Comparison of ENCODE assay signal across 8 mouse cellular contexts in genomic region chr13:34875166-34875710, GRCm38 (mm10). TPM values are rescaled to one million over a fixed set of nuclear protein-coding genes. Genes with fewer than 3 reads are reported as not detected.
DNase-seq lines count a peak whose midpoint lies in the region; ATAC-seq and TF ChIP-seq lines count a peak whose summit lies in the region.

Prpf4b (plus strand) TSS chr13:34875302.

- H3K9ac ChIP-seq in CH12.LX (ENCODE audit: insufficient read depth, low read depth) = peak within 1 kb of the TSS; percentile 83
- peak within 1 kb of the TSS; percentile 73 for H3K9ac ChIP-seq in forebrain, embryonic 11.5 days (ENCODE audit: low read length)
- peak within 1 kb of the TSS; percentile 99 for H3K9ac ChIP-seq in heart, embryonic 16.5 days (ENCODE audit: low read length)
- peak within 1 kb of the TSS; percentile 90 for H3K9ac ChIP-seq in liver, embryonic 15.5 days
- peak within 1 kb of the TSS; percentile 91 for H3K9ac ChIP-seq in neural tube, embryonic 12.5 days

- peak within 1 kb of the TSS; percentile 87 to 98 (median 97) for H3K4me3 ChIP-seq in CH12.LX (replicated peaks in 1 of 3; ENCODE audit: low read depth in 2 of 3, low read length in 2 of 3, poor library complexity in 1 of 3)
- H3K4me3 ChIP-seq in forebrain, embryonic 11.5 days (ENCODE audit: low read depth, low read length) = peak within 1 kb of the TSS; percentile 67
- peak within 1 kb of the TSS; percentile 96 for H3K4me3 ChIP-seq in heart, embryonic 16.5 days (ENCODE audit: low read length)
- peak within 1 kb of the TSS; percentile 82 for H3K4me3 ChIP-seq in liver, embryonic 15.5 days (replicated peaks)
- H3K4me3 ChIP-seq in neural tube, embryonic 12.5 days = peak within 1 kb of the TSS; percentile 93

- TF ChIP-seq EP300 in CH12.LX (IDR thresholded peaks at IDR 0.05; ENCODE audit: low read length) = no peak

- H3K4me1 ChIP-seq in CH12.LX (ENCODE audit: control insufficient read depth in 1 of 2, insufficient read depth in 2 of 2) = peaks cover 3 to 33% of the 10 kb centered on the region in 2 experiments; a peak in 2 of 4 replicates
- H3K4me1 ChIP-seq in forebrain, embryonic 11.5 days (replicated peaks; ENCODE audit: control insufficient read depth, insufficient read depth, low read length) = peaks cover 3% of the 10 kb centered on the region; the same call in 1 of the 2 replicates
- peaks cover 13% of the 10 kb centered on the region for H3K4me1 ChIP-seq in heart, embryonic 16.5 days (ENCODE audit: control insufficient read depth, insufficient read depth, low read length)
- peaks cover 45% of the 10 kb centered on the region for H3K4me1 ChIP-seq in liver, embryonic 15.5 days (replicated peaks)
- peaks cover 19% of the 10 kb centered on the region for H3K4me1 ChIP-seq in neural tube, embryonic 12.5 days

- peaks cover 6 to 11% of the 10 kb centered on the region in 2 experiments for H3K36me3 ChIP-seq in CH12.LX (replicated peaks in 1 of 2; ENCODE audit: control insufficient read depth in 1 of 2, insufficient read depth in 1 of 2, low read length in 1 of 2)
- no peaks in the 10 kb centered on the region for H3K36me3 ChIP-seq in forebrain, embryonic 11.5 days (ENCODE audit: control insufficient read depth, insufficient read depth, low read length)
- H3K36me3 ChIP-seq in heart, embryonic 16.5 days (ENCODE audit: control insufficient read depth, insufficient read depth) = no peaks in the 10 kb centered on the region
- peaks cover 9% of the 10 kb centered on the region for H3K36me3 ChIP-seq in liver, embryonic 15.5 days (replicated peaks)
- no peaks in the 10 kb centered on the region for H3K36me3 ChIP-seq in neural tube, embryonic 12.5 days

- no peak for TF ChIP-seq RAD21 in CH12.LX (IDR thresholded peaks at IDR 0.05; ENCODE audit: low read depth, low read length)

- peak; percentile 87 for DNase-seq in CH12.LX (ENCODE audit: extremely low read depth)
- peak; percentile 87 for DNase-seq in c-Kit-positive CD71-positive TER-119-negative erythroid progenitor cells, embryonic 14.5 days (ENCODE audit: low read depth)
- peak; percentile 95 for DNase-seq in forebrain, embryonic 11.5 days (ENCODE audit: low spot score)
- peak; percentile 93 to 97 for DNase-seq in kidney, postnatal 36 days
- peak; percentile 92 for DNase-seq in telencephalon, adult 2 months (ENCODE audit: low read depth, low spot score)

- peak within 1 kb of the TSS; percentile 89 for H3K27ac ChIP-seq in CH12.LX (ENCODE audit: insufficient read depth, low read depth)
- H3K27ac ChIP-seq in forebrain, embryonic 11.5 days (ENCODE audit: low read depth, low read length) = peak within 1 kb of the TSS; percentile 87
- peak within 1 kb of the TSS; percentile 99 for H3K27ac ChIP-seq in heart, embryonic 16.5 days (ENCODE audit: low read length)
- H3K27ac ChIP-seq in liver, embryonic 15.5 days (replicated peaks) = peak within 1 kb of the TSS; percentile 97
- H3K27ac ChIP-seq in neural tube, embryonic 12.5 days = peak within 1 kb of the TSS; percentile 93

- no peaks in the 10 kb centered on the region for H3K27me3 ChIP-seq in CH12.LX (replicated peaks)
- H3K27me3 ChIP-seq in forebrain, embryonic 11.5 days (ENCODE audit: control insufficient read depth, insufficient read depth, low read length) = no peaks in the 10 kb centered on the region
- H3K27me3 ChIP-seq in heart, embryonic 16.5 days (ENCODE audit: control insufficient read depth, insufficient read depth, low read length) = no peaks in the 10 kb centered on the region
- H3K27me3 ChIP-seq in liver, embryonic 15.5 days = no peaks in the 10 kb centered on the region
- no peaks in the 10 kb centered on the region for H3K27me3 ChIP-seq in neural tube, embryonic 12.5 days (replicated peaks)

- H3K79me2 ChIP-seq in CH12.LX (replicated peaks; ENCODE audit: control insufficient read depth, extremely low read depth, insufficient read depth, poor library complexity, severe bottlenecking) = peaks cover 44% of the 10 kb centered on the region

- in situ Hi-C loops in CH12.LX (cut with MboI; ENCODE audit: low pct_ligation_motif_present, low pct_unique_long_range_greater_than_20kb, low sequenced_read_pairs) = no loop called here

- H3K4me2 ChIP-seq in CH12.LX (ENCODE audit: insufficient read depth, low read depth, poor library complexity, severe bottlenecking) = peak within 1 kb of the TSS; percentile 90; the same call in 1 of the 2 replicates
- H3K4me2 ChIP-seq in forebrain, embryonic 11.5 days (ENCODE audit: low read depth, low read length, severe bottlenecking) = peak within 1 kb of the TSS; percentile 53
- H3K4me2 ChIP-seq in heart, embryonic 16.5 days (ENCODE audit: low read depth, low read length) = peak within 1 kb of the TSS; percentile 93
- peak within 1 kb of the TSS; percentile 86 for H3K4me2 ChIP-seq in liver, embryonic 15.5 days
- H3K4me2 ChIP-seq in neural tube, embryonic 12.5 days (replicated peaks) = peak within 1 kb of the TSS; percentile 82

- under 1% methylated on average over 40 of the region's 40 CpGs for WGBS in forebrain, embryonic 11.5 days
- under 1% methylated on average over 40 of the region's 40 CpGs for WGBS in heart, embryonic 16.5 days
- WGBS in liver, embryonic 15.5 days (ENCODE audit: insufficient replicate concordance) = under 1% methylated on average over 40 of the region's 40 CpGs
- WGBS in neural tube, embryonic 12.5 days = under 1% methylated on average over 40 of the region's 40 CpGs

- no peaks in the 10 kb centered on the region for H3K9me3 ChIP-seq in CH12.LX (replicated peaks; ENCODE audit: low read length)
- H3K9me3 ChIP-seq in forebrain, embryonic 11.5 days (ENCODE audit: control insufficient read depth, low read length) = no peaks in the 10 kb centered on the region
- H3K9me3 ChIP-seq in heart, embryonic 16.5 days (replicated peaks; ENCODE audit: control insufficient read depth, low read length) = no peaks in the 10 kb centered on the region
- no peaks in the 10 kb centered on the region for H3K9me3 ChIP-seq in liver, embryonic 15.5 days (replicated peaks)
- H3K9me3 ChIP-seq in neural tube, embryonic 12.5 days = no peaks in the 10 kb centered on the region

- no peak for TF ChIP-seq CTCF in CH12.LX (conservative IDR thresholded peaks at IDR 0.05 in 1 of 2, IDR thresholded peaks at IDR 0.05 in 1 of 2; ENCODE audit: low read depth in 2 of 2, low read length in 2 of 2)

- dilution Hi-C loops in CH12.LX (cut with MboI; ENCODE audit: extremely low pct_ligation_motif_present, extremely low pct_unique_long_range_greater_than_20kb, low sequenced_read_pairs) = no loop called here

- TF ChIP-seq POLR2A in CH12.LX (IDR thresholded peaks at IDR 0.05; ENCODE audit: low read depth, low read length) = peak; percentile 92

- peak; percentile 81 for ATAC-seq in forebrain, embryonic 11.5 days (replicated peaks; ENCODE audit: low FRiP score)
- ATAC-seq in heart, embryonic 16.5 days (replicated peaks; ENCODE audit: extremely low read depth, insufficient read depth, low FRiP score) = peak; percentile 81
- peak; percentile 70 for ATAC-seq in liver, embryonic 15.5 days (ENCODE audit: insufficient read depth)
- peak; percentile 88 for ATAC-seq in neural tube, embryonic 12.5 days (ENCODE audit: low FRiP score, low read depth)

TF ChIP-seq in CH12.LX, 34 proteins besides CTCF, POLR2A, EP300 and RAD21:
- TF ChIP-seq SMC3 (IDR thresholded peaks at IDR 0.05; ENCODE audit: low read depth, low read length) (no peak), ZC3H11A (IDR thresholded peaks at IDR 0.05; ENCODE audit: low read depth, low read length) (no peak), ELF1 (IDR thresholded peaks at IDR 0.05; ENCODE audit: low read depth, low read length) (peak; percentile 73), MYC (IDR thresholded peaks at IDR 0.05; ENCODE audit: low read depth, low read length) (peak; percentile 20; the same call in 1 of the 2 replicates), HCFC1 (IDR thresholded peaks at IDR 0.05; ENCODE audit: low read depth, low read length) (peak; percentile 77), NELFE (IDR thresholded peaks at IDR 0.05; ENCODE audit: low read depth, low read length) (peak; percentile 90), E2F4 (IDR thresholded peaks at IDR 0.05; ENCODE audit: insufficient replicate concordance, low read depth, low read length) (no peak), BHLHE40 (IDR thresholded peaks at IDR 0.05; ENCODE audit: low read depth, low read length) (no peak), USF1 (IDR thresholded peaks at IDR 0.05; ENCODE audit: low read depth, low read length) (no peak), CHD2 (IDR thresholded peaks at IDR 0.05; ENCODE audit: low read length) (0 out of 2 replicates have a peak, but pooled peaks have one; percentile 17), MXI1 (IDR thresholded peaks at IDR 0.05; ENCODE audit: low read depth, low read length) (peak; percentile 69; the same call in 1 of the 2 replicates), ZNF384 (IDR thresholded peaks at IDR 0.05; ENCODE audit: low read depth, low read length) (peak; percentile 10; the same call in 1 of the 2 replicates), TBP (conservative IDR thresholded peaks at IDR 0.05; ENCODE audit: low read depth, low read length) (no peak), POLR2AphosphoS2 (IDR thresholded peaks at IDR 0.05; ENCODE audit: low read depth, low read length) (peak; percentile 82; the same call in 1 of the 2 replicates), JUN (IDR thresholded peaks at IDR 0.05; ENCODE audit: insufficient read depth, low read depth, low read length) (no peak), MAFK (IDR thresholded peaks at IDR 0.05; ENCODE audit: insufficient replicate concordance, low read length) (no peak), KAT2A (IDR thresholded peaks at IDR 0.05; ENCODE audit: insufficient replicate concordance, low read length) (0 out of 2 replicates have a peak, but pooled peaks have one; percentile 51), SIN3A (IDR thresholded peaks at IDR 0.05; ENCODE audit: low read length) (no peak; the same call in 1 of the 2 replicates), MAZ (IDR thresholded peaks at IDR 0.05; ENCODE audit: low read depth, low read length) (0 out of 2 replicates have a peak, but pooled peaks have one; percentile 21), NRF1 (IDR thresholded peaks at IDR 0.05; ENCODE audit: low read depth, low read length) (peak; percentile 88), ZMIZ1 (IDR thresholded peaks at IDR 0.05; ENCODE audit: low read depth, low read length) (peak; percentile 93), TCF12 (IDR thresholded peaks at IDR 0.05; ENCODE audit: low read depth, low read length) (peak; percentile 74), UBTF (IDR thresholded peaks at IDR 0.05; ENCODE audit: low read depth, low read length) (no peak)

RNA-seq across cellular contexts. Expression of gene Prpf4b, which starts in this region (rescaled TPM):
- total RNA-seq in CH12.LX (2012; rRNA removed) (51.1 and 62.7 TPM in 2 replicates), CH12.LX (2014; rRNA removed) (57.3 and 68.8 TPM in 2 replicates)
- 94.9 and 112 TPM in 2 replicates for polyA plus RNA-seq in CH12.LX (2012; ENCODE audit: insufficient read length, low read depth)
- 98.7 and 107 TPM in 2 replicates for polyA plus RNA-seq in forebrain, embryonic 11.5 days (2014; fragmentation: Nextera tagmentation; extraction: Ambion mirVana)
- 39.4 and 40.2 TPM in 2 replicates for polyA plus RNA-seq in heart, embryonic 16.5 days (2015; fragmentation: Nextera tagmentation; extraction: Ambion mirVana)
- polyA plus RNA-seq in liver, embryonic 15.5 days (2015; fragmentation: Nextera tagmentation; extraction: Ambion mirVana) = 25.6 and 28.8 TPM in 2 replicates
- polyA plus RNA-seq in neural tube, embryonic 12.5 days (2016; fragmentation: Nextera tagmentation; extraction: Ambion mirVana) = 81.2 and 88.8 TPM in 2 replicates

Comparison
In these comparisons a context has a peak if more than half of its experiments do, and no peak if none do; other contexts are left out.
1. Peak in every context shown above with its lines: DNase-seq, ATAC-seq, H3K4me3 ChIP-seq and H3K27ac ChIP-seq.